Mouse (Mus musculus) forebrain, embryonic 12.5 days (tissue): ENCODE measurements around the gene Isyna1. TPM values are rescaled to one million over a fixed set of nuclear protein-coding genes. Genes with fewer than 3 reads are reported as not detected.

Source experiments
- ATAC-seq: fragments of 200-750 bp; cut with Nextera tagmentation; 2 replicates; pipeline ENCODE4 v1.8.0; 2017; ENCODE audit warnings: moderate TSS enrichment; ENCODE audit not compliant: low FRiP score
- H3K27ac ChIP-seq: fragments of 300-500 bp; sonication (generic); 2 replicates; pipeline ENCODE4 v1.5.1; 2016; ENCODE audit warnings: mild to moderate bottlenecking
- H3K27me3 ChIP-seq: fragments of 300-500 bp; sonication (generic); 2 replicates; pipeline ENCODE4 v1.6.1; 2016; ENCODE audit warnings: mild to moderate bottlenecking
- H3K36me3 ChIP-seq: fragments of 300-500 bp; sonication (generic); replicated peaks from 2 replicates; pipeline ENCODE4 v1.6.1; 2016; ENCODE audit warnings: mild to moderate bottlenecking
- H3K4me1 ChIP-seq: fragments of 300-500 bp; sonication (generic); 2 replicates; pipeline ENCODE4 v1.6.1; 2016
- H3K4me2 ChIP-seq: fragments of 300-500 bp; sonication (generic); 2 replicates; pipeline ENCODE4 v1.6.1; 2016; ENCODE audit warnings: mild to moderate bottlenecking, moderate library complexity
- H3K4me3 ChIP-seq: fragments of 300-500 bp; sonication (generic); replicated peaks from 2 replicates; pipeline ENCODE4 v1.5.1; 2016; ENCODE audit warnings: mild to moderate bottlenecking
- H3K9ac ChIP-seq: fragments of 300-500 bp; sonication (generic); 2 replicates; pipeline ENCODE4 v1.6.1; 2016; ENCODE audit warnings: mild to moderate bottlenecking
- H3K9me3 ChIP-seq: fragments of 300-500 bp; sonication (generic); 2 replicates; pipeline ENCODE4 v1.6.1; 2016
- WGBS: fragments of 180-500 bp; shearing (Covaris S2); methylation state at CpG from one replicate; pipeline ENCODE4 v1.1.7; 2016; 5-methylcytosine and 5-hydroxymethylcytosine counted together
- polyA plus RNA-seq: library from polyadenylated mRNA; unstranded; fragments of >200 nt; fragmentation: Nextera tagmentation; extraction: Ambion mirVana; gene quantifications from 2 replicates; pipeline ENCODE4 v1.2.1, GENCODE M21; 2016

The Isyna1 gene
- polyA plus RNA-seq, result 101 and 107 TPM in 2 replicates

DNA sequence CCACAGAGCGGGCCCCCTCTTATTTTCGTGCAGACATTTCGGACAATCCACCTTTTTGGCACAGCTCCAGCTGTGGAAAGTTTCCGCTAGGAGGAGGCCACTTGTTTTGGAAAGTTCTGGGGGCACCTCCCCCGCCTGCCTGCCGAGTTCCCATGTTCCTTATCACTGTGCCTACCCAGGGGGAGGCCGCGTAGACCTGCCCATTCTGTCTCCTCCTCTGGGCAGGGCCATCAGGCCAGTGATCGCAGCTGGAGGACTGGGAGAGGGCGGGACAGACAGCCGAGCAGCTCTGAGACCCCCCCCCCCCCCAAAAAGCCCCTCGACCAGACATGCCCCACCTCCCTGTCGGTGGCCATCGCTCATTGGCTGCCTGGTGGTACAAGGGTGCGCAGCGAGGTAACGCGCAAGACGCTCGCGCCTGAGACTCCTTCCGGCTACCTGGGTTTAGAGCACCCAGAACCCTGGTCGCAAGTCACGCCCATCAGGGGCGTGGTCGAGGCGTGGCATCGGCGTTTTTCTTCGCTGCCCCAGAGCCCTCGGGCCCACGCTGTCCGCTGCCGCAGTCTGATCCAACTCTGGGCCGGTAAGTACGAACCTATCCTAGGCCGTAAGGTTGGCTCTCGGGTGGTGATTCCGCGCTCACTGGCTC, at the start of gene Isyna1:
Isyna1 (plus strand) TSS at position 413 of the 649 bp plus-strand sequence.
- under 1% methylated on average over 39 of the region's 40 CpGs for WGBS
- Histone ChIP-seq H3K4me3 (peak within 1 kb of the TSS; percentile 62), H3K9ac (peak within 1 kb of the TSS; percentile 64), H3K4me2 (peak within 1 kb of the TSS; percentile 99), H3K36me3 (peaks cover 49% of the 10 kb centered on the region), H3K4me1 (peaks cover 52% of the 10 kb centered on the region), H3K27ac (peak within 1 kb of the TSS; percentile 78), H3K27me3 (peaks cover 22% of the 10 kb centered on the region), H3K9me3 (no peaks in the 10 kb centered on the region)
- peak; percentile 81 for ATAC-seq

DNA sequence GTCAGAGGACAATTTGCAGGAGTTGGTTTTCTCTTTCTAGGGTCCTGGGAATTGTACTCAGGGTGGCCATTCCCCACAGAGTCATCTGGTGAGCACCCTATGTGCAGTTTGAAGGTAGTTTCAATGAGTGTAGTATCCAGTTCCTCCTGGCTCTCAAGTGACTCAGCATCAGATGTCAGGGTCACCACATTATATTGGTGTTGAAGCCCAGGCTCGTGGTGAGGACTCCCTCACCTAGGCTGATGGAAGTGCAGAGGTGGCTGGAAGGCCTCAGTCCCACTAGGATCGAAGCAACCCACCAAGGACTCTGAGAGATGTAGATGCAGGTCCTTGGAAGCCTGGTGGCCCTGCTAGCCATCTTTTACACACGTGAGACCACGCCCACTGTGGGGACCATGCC, 47.8 kb upstream of the Isyna1 start:
- no peaks in the 10 kb centered on the region for H3K9me3 ChIP-seq
- WGBS, result 89% methylated on average over 4 of the region's 4 CpGs
- H3K4me1 ChIP-seq, result peaks cover 17% of the 10 kb centered on the region
- no peak for ATAC-seq
- H3K36me3 ChIP-seq, result no peaks in the 10 kb centered on the region
- no peak overlapping the region for H3K9ac ChIP-seq
- H3K4me3 ChIP-seq, result no peak overlapping the region
- H3K27ac ChIP-seq, result no peak overlapping the region
- H3K27me3 ChIP-seq, result no peaks in the 10 kb centered on the region
- no peak overlapping the region for H3K4me2 ChIP-seq

GRCm38 (mm10) chr8:70547762-70548161, 46.4 kb upstream of the Isyna1 start:
- Histone ChIP-seq H3K36me3 (no peaks in the 10 kb centered on the region), H3K4me1 (peaks cover 12% of the 10 kb centered on the region), H3K27ac (no peak overlapping the region), H3K4me3 (no peak overlapping the region), H3K9me3 (no peaks in the 10 kb centered on the region), H3K4me2 (no peak overlapping the region), H3K9ac (no peak overlapping the region), H3K27me3 (no peaks in the 10 kb centered on the region)
- 94% methylated on average over 6 of the region's 6 CpGs for WGBS
- ATAC-seq, result no peak

DNA sequence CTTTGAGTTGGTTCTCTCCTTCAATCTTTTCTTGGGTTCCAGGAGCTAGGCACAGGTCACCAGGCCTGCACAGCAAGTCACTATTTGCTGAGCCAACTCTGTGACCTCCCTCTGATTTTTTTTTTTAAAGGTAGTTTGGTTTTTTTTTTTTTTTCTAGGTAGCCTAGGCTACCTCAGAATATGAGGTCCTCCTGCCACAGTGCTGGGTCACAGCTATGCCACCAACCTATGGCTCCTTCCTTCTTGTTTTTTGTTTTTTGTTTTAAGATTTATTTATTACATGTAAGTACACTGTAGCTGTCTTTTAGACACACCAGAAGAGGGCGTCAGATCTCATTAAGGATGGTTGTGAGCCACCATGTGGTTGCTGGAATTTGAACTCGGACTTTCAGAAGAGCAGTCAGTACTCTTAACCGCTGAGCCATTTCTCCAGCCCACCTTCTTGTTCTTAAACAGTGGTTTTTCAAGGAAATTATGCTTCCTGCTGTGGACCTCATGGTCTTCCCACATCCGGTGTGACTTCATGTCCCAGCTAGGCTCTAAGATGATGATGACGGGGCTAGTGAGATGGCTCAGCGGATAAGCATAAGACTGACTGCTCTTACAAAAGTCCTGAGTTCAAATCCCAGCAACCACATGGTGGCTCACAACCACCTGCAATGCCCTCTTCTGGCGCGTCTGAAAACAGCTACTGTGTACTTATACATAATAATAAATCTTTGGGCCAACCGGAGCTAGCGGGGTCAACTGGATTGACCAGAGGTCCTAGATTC, 44.6 kb upstream of the Isyna1 start:
- Histone ChIP-seq H3K4me3 (no peak overlapping the region), H3K36me3 (no peaks in the 10 kb centered on the region), H3K27ac (no peak overlapping the region), H3K4me1 (0 out of 2 replicates have a peak, but pooled peaks cover 4% of the 10 kb centered on the region), H3K27me3 (no peaks in the 10 kb centered on the region), H3K9me3 (no peaks in the 10 kb centered on the region), H3K9ac (no peak overlapping the region), H3K4me2 (no peak overlapping the region)
- WGBS, result 94% methylated on average over 10 of the region's 10 CpGs
- ATAC-seq, result no peak

GRCm38 (mm10) chr8:70551558-70552161, 42.5 kb upstream of the Isyna1 start:
- H3K4me3 ChIP-seq, result no peak overlapping the region
- no peaks in the 10 kb centered on the region for H3K36me3 ChIP-seq
- no peak for ATAC-seq
- no peak overlapping the region for H3K9ac ChIP-seq
- H3K27me3 ChIP-seq, result no peaks in the 10 kb centered on the region
- H3K4me1 ChIP-seq, result 0 out of 2 replicates have a peak, but pooled peaks cover 4% of the 10 kb centered on the region
- 87% methylated on average over 3 of the region's 3 CpGs for WGBS
- no peak overlapping the region for H3K4me2 ChIP-seq
- no peak overlapping the region for H3K27ac ChIP-seq
- no peaks in the 10 kb centered on the region for H3K9me3 ChIP-seq

GRCm38 (mm10) chr8:70552836-70553235, 41.3 kb upstream of the Isyna1 start:
- Histone ChIP-seq H3K27me3 (no peaks in the 10 kb centered on the region), H3K4me1 (0 out of 2 replicates have a peak, but pooled peaks cover 4% of the 10 kb centered on the region), H3K9me3 (no peaks in the 10 kb centered on the region), H3K4me3 (no peak overlapping the region), H3K36me3 (no peaks in the 10 kb centered on the region), H3K4me2 (no peak overlapping the region), H3K9ac (no peak overlapping the region), H3K27ac (no peak overlapping the region)
- no peak for ATAC-seq
- WGBS, result 69% methylated on average over 1 of the region's 1 CpGs

- Histone ChIP-seq H3K27me3 (no peaks in the 10 kb centered on the region), H3K4me1 (0 out of 2 replicates have a peak, but pooled peaks cover 4% of the 10 kb centered on the region), H3K4me2 (no peak overlapping the region), H3K27ac (no peak overlapping the region), H3K9ac (no peak overlapping the region), H3K4me3 (no peak overlapping the region), H3K9me3 (no peaks in the 10 kb centered on the region), H3K36me3 (no peaks in the 10 kb centered on the region)
- ATAC-seq, result no peak
Measured at GRCm38 (mm10) chr8:70553740-70554139, 40.4 kb upstream of the Isyna1 start.

DNA sequence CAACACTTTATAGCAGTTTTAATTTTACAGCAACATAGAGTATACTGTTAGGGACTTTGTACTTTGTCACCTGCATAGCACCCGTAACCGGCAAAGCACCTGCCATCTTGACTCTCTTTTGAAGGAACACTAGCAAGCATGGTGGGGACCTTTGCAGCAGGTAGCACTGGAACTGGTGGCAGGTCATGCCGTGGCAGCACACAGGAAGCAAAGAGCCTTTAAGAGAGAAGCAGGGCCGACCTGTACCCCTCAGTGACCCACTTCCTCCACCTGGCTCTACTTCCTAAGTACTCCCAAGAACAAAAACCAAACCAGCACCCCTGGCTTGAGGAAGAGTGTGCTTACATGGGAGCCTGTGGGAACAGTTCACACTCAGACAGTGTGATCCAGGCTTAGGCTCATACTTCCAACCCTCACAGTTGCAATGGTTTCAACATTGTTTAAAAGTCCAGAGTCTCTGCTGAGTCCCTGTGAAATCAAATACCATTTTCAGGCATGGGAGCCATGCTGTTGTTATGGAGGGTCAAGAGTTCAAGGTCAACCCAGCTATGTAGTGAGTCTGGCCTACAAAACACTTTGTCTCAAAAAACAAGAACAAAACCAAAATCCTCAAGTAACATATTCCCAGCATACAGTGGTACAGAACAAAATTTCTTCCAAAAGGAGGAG, 39.0 kb upstream of the Isyna1 start:
- H3K9ac ChIP-seq, result no peak overlapping the region
- H3K27ac ChIP-seq, result no peak overlapping the region
- H3K36me3 ChIP-seq, result no peaks in the 10 kb centered on the region
- H3K27me3 ChIP-seq, result no peaks in the 10 kb centered on the region
- 97% methylated on average over 4 of the region's 4 CpGs for WGBS
- 0 out of 2 replicates have a peak, but pooled peaks cover 6% of the 10 kb centered on the region for H3K4me1 ChIP-seq
- H3K4me2 ChIP-seq, result no peak overlapping the region
- ATAC-seq, result no peak
- no peaks in the 10 kb centered on the region for H3K9me3 ChIP-seq
- no peak overlapping the region for H3K4me3 ChIP-seq

DNA sequence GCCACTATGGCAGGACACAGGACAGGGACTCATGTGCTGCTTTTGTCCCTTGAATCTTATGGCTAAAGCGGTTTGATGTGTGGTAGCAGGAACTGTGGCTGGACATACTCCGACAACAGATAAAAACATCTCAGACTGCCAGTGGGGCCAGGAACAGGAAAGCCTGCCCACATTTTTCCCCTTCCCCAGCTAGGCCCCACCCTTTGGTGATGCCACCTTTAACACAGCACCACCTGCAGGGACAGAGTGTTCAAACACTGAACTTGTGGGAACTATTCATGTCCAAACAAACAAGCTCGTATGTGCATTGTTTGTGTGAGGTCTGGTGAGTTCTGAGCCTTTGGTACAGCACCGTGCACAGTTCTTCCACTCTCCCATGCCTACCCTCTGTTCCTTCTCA, 35.8 kb upstream of the Isyna1 start:
- H3K4me2 ChIP-seq, result no peak overlapping the region
- peaks cover 8% of the 10 kb centered on the region; the same call in 1 of the 2 replicates for H3K4me1 ChIP-seq
- H3K27me3 ChIP-seq, result no peaks in the 10 kb centered on the region
- H3K4me3 ChIP-seq, result no peak overlapping the region
- no peak overlapping the region for H3K27ac ChIP-seq
- no peaks in the 10 kb centered on the region for H3K9me3 ChIP-seq
- H3K36me3 ChIP-seq, result no peaks in the 10 kb centered on the region
- ATAC-seq, result no peak
- 73% methylated on average over 4 of the region's 4 CpGs for WGBS
- H3K9ac ChIP-seq, result no peak overlapping the region

DNA sequence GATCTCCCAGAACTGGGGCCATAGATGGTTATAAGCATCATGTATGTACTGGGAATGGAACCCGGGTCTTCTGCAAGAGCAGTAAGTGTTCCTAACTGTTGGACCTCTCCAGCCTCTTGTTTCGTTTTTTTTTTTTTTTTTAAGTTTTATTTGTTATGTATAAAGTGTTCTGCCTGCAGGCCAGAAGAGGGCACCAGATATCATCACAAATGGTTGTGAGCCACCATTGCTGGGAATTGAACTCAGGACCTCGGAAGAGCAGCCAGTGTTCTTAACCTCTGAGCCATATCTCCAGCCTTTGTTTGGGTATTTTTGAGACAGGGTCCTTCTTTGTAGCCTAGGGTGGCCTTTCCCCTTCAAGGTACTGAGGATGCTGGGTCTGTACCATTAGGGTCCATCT, 35.2 kb upstream of the Isyna1 start:
- H3K9ac ChIP-seq, result no peak overlapping the region
- no peak overlapping the region for H3K4me2 ChIP-seq
- WGBS, result 78% methylated on average over 3 of the region's 3 CpGs
- H3K4me3 ChIP-seq, result no peak overlapping the region
- no peaks in the 10 kb centered on the region for H3K27me3 ChIP-seq
- H3K4me1 ChIP-seq, result peaks cover 6% of the 10 kb centered on the region; the same call in 1 of the 2 replicates
- no peaks in the 10 kb centered on the region for H3K36me3 ChIP-seq
- ATAC-seq, result no peak
- no peaks in the 10 kb centered on the region for H3K9me3 ChIP-seq
- H3K27ac ChIP-seq, result no peak overlapping the region

DNA sequence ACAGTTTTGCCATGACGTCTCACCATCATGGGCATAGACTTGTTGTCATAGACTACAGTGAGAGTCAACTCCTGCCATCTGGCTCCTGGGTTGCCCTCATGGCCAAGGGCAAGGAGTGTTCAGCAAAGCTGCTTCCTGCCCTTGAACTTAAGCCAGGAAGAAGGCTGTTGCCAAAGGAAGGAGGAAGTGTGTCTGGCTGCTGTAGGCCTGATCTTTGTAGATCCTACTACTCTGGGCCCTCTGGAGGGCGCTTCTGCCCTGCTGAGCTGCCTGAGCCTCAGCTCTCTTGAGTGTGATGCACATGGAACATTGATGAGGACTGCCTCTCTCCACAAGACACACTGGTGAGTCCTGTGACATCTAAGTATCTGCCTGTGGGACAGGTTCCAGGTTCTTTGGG, 34.1 kb upstream of the Isyna1 start:
- no peaks in the 10 kb centered on the region for H3K9me3 ChIP-seq
- no peak overlapping the region for H3K9ac ChIP-seq
- WGBS, result 89% methylated on average over 2 of the region's 2 CpGs
- ATAC-seq, result no peak
- peaks cover 6% of the 10 kb centered on the region; the same call in 1 of the 2 replicates for H3K4me1 ChIP-seq
- H3K4me3 ChIP-seq, result no peak overlapping the region
- H3K27ac ChIP-seq, result no peak overlapping the region
- no peak overlapping the region for H3K4me2 ChIP-seq
- H3K36me3 ChIP-seq, result no peaks in the 10 kb centered on the region
- H3K27me3 ChIP-seq, result no peaks in the 10 kb centered on the region

DNA sequence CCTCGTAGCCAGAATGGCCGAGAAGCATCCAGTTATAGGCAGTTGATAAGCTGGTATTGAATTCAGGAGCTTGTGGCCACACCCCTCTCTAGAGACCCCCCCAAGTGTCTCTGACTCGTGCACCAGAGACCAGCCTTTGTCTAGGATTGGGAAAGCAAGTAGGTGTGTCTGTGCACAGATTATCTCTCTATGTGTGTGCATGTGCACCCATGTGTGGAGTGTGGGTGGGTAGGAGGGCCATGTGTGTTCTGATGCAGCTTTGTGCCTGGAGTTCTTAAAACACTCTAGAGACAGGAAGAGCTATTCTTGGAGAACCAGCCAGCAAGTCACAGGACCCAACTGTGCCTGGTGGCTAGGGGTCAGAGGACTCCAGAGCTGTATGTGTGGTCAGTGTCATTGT, 33.6 kb upstream of the Isyna1 start:
- no peak for ATAC-seq
- H3K4me2 ChIP-seq, result no peak overlapping the region

More for the DNA sequence above, 33.6 kb upstream of the Isyna1 start:
- Histone ChIP-seq H3K9ac (no peak overlapping the region), H3K27me3 (no peaks in the 10 kb centered on the region), H3K9me3 (no peaks in the 10 kb centered on the region), H3K27ac (no peak overlapping the region), H3K36me3 (no peaks in the 10 kb centered on the region), H3K4me3 (no peak overlapping the region), H3K4me1 (peaks cover 6% of the 10 kb centered on the region; the same call in 1 of the 2 replicates)
- WGBS, result 74% methylated on average over 3 of the region's 3 CpGs
